Mouse (Mus musculus): ENCODE data around the gene Lix1. TPM values are rescaled to one million over a fixed set of nuclear protein-coding genes. Genes with fewer than 3 reads are reported as not detected.
"Not testable (repeated sequence)": the region's sequence is repeated elsewhere in the genome, so short reads cannot be mapped to it uniquely, and the experiment has no call there.

Gene Lix1
- polyA plus RNA-seq, 1 experiment from 2014 or later: 10.2 TPM

DNA sequence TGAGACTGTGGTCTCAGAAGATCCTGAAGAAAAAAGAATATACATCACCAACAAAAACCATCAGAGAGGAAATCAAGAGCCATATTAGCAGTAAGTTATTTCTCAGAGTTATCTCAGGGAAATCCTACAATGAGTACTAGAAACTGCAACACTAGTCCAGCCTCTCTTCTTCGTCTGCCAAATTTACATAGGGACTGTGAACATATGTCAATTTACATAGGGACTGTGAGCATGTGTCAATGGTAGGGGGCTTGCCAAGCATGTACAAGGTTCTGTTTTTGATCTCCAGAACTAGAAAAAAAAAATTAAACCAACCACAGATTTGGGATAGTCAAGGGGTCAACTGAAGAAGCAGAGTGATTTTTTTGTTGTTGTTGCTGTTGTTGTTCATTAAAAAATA, 48.6 kb downstream of the Lix1 start:
- no peaks in the 10 kb centered on the region for H3K36me3 ChIP-seq (ENCODE audit: control insufficient read depth, insufficient read depth, low read length)
- H3K4me3 ChIP-seq (ENCODE audit: low read depth, low read length): no peak overlapping the region
- H3K9ac ChIP-seq (ENCODE audit: low read depth, low read length): no peak overlapping the region
- no peaks in the 10 kb centered on the region for H3K9me3 ChIP-seq (replicated peaks; ENCODE audit: control insufficient read depth, low read length, poor library complexity, severe bottlenecking)
- ATAC-seq: no peak
- no peak overlapping the region for H3K27ac ChIP-seq (ENCODE audit: low read length)
- H3K4me2 ChIP-seq (ENCODE audit: low read length): no peak overlapping the region
- H3K27me3 ChIP-seq (ENCODE audit: control insufficient read depth, insufficient read depth, low read depth, low read length): no peaks in the 10 kb centered on the region
- WGBS: 59% methylated on average over 1 of the region's 1 CpGs
- H3K4me1 ChIP-seq (ENCODE audit: control insufficient read depth, insufficient read depth, low read length): peaks cover 12% of the 10 kb centered on the region

DNA sequence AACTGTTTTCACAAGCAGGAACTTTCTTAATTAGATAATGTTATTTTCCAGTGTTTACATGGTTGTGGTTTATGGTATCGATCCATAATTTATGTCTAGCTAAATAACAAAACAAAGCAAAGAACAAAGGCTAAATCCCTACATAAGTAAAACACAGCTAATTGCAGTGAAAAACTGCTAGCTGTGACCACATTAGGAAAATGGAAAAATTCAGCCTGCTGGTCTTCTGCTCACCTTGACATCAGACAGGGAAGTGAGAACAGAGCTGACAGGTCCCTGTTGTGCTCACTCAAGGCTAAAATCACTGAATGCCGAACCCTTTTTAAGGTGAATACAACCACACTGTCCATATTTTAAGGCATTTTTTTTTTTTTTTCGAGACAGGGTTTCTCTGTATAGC, 50.1 kb downstream of the Lix1 start:
- H3K27me3 ChIP-seq (ENCODE audit: control insufficient read depth, insufficient read depth, low read depth, low read length): no peaks in the 10 kb centered on the region
- peaks cover 12% of the 10 kb centered on the region for H3K4me1 ChIP-seq (ENCODE audit: control insufficient read depth, insufficient read depth, low read length)
- H3K4me2 ChIP-seq (ENCODE audit: low read length): no peak overlapping the region
- H3K36me3 ChIP-seq (ENCODE audit: control insufficient read depth, insufficient read depth, low read length): no peaks in the 10 kb centered on the region
- no peaks in the 10 kb centered on the region for H3K9me3 ChIP-seq (replicated peaks; ENCODE audit: control insufficient read depth, low read length, poor library complexity, severe bottlenecking)
- no peak for ATAC-seq
- no peak overlapping the region for H3K4me3 ChIP-seq (ENCODE audit: low read depth, low read length)
- H3K27ac ChIP-seq (ENCODE audit: low read length): no peak overlapping the region
- WGBS: 94% methylated on average over 3 of the region's 3 CpGs
- H3K9ac ChIP-seq (ENCODE audit: low read depth, low read length): no peak overlapping the region

DNA sequence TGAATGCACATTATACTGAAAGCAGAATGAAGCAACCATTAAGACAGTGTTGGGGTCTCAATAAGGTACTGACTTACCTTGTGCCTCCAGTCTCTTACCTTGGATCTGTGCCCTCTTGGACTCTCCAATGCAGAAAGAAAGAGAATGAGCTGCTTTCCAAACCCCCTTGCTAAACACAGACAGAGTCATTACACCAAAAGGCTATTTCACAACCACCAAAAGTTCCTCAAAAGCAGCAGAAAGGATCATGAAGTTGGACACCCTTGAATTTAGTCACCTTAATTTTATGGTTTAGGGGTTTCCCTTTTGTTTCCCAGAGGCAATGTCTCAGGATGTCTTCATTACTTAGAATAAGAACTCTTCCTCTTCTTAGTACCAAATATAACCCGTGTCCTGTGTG, 52.1 kb downstream of the Lix1 start:
- ATAC-seq: no peak
- peaks cover 1% of the 10 kb centered on the region for H3K4me1 ChIP-seq (ENCODE audit: control insufficient read depth, insufficient read depth, low read length)
- H3K9ac ChIP-seq (ENCODE audit: low read depth, low read length): no peak overlapping the region
- H3K36me3 ChIP-seq (ENCODE audit: control insufficient read depth, insufficient read depth, low read length): no peaks in the 10 kb centered on the region
- H3K9me3 ChIP-seq (replicated peaks; ENCODE audit: control insufficient read depth, low read length, poor library complexity, severe bottlenecking): no peaks in the 10 kb centered on the region
- no peaks in the 10 kb centered on the region for H3K27me3 ChIP-seq (ENCODE audit: control insufficient read depth, insufficient read depth, low read depth, low read length)
- WGBS: 79% methylated on average over 1 of the region's 1 CpGs
- no peak overlapping the region for H3K27ac ChIP-seq (ENCODE audit: low read length)
- H3K4me2 ChIP-seq (ENCODE audit: low read length): no peak overlapping the region
- no peak overlapping the region for H3K4me3 ChIP-seq (ENCODE audit: low read depth, low read length)

DNA sequence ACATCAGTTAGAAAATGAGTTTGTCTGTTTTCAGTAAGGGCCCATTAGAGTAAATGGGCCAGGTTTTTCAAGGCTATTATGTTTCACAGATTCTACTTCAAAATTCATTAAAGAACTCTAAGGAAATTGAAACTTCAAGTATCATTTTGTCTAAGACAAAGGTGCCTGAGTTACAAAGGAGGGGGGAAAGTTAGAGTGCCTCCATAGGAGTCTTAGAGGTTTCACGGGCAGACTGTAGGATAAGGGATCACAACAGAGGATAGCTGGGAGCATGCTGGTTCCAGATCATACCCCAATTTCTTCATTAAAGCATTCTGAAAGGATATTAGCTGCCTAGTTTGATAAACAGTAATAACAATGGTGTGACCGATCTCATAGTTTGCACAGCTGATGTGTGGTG, 83.3 kb downstream of the Lix1 start:
- no peak overlapping the region for H3K4me2 ChIP-seq (ENCODE audit: low read length)
- no peak for ATAC-seq
- no peaks in the 10 kb centered on the region for H3K9me3 ChIP-seq (replicated peaks; ENCODE audit: control insufficient read depth, low read length, poor library complexity, severe bottlenecking)
- WGBS: 59% methylated on average over 2 of the region's 2 CpGs
- no peaks in the 10 kb centered on the region for H3K4me1 ChIP-seq (ENCODE audit: control insufficient read depth, insufficient read depth, low read length)
- no peak overlapping the region for H3K9ac ChIP-seq (ENCODE audit: low read depth, low read length)
- H3K27me3 ChIP-seq (ENCODE audit: control insufficient read depth, insufficient read depth, low read depth, low read length): no peaks in the 10 kb centered on the region
- H3K27ac ChIP-seq (ENCODE audit: low read length): no peak overlapping the region
- H3K36me3 ChIP-seq (ENCODE audit: control insufficient read depth, insufficient read depth, low read length): no peaks in the 10 kb centered on the region
- no peak overlapping the region for H3K4me3 ChIP-seq (ENCODE audit: low read depth, low read length)

DNA sequence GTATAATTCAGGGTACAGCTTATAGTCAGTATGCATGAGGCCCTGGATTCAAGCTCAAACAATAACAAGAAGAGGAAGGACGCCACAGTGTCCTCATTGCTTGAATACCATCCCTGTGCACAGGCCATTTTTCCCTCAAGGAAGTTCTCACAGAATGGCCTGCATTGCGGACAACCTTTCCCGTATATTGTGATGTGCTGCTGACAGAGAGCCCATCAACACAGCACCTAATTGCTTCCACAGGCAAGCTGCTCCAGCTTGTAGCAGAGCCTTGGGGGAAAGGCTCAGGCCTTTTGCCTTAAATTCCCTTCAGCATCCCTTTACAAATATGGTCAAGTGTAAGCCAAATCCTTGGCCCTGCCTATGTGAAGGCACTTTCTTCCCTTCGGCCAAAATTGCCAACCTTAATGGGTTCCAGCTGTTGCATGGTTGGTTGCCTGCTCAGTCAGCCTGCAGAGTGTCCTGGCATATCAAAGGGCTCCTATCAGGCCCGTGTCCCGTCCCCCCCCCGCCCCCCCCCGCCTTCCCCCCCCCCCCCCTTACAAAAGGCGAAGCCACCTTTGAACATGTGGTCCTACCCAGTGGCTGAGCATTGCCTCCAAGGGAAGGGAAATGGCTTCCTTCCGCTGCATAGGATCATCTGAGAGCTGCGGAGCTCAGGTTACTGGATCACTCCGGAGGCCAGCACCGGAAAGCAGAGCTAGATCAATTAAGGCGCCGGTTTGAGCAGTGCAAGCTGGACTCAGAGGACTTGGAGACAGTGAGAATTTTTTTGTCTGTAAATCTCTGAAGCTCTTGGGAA, 88.5 kb downstream of the Lix1 start:
- no peak overlapping the region for H3K27ac ChIP-seq (ENCODE audit: low read length)
- no peaks in the 10 kb centered on the region for H3K9me3 ChIP-seq (replicated peaks; ENCODE audit: control insufficient read depth, low read length, poor library complexity, severe bottlenecking)
- no peaks in the 10 kb centered on the region for H3K36me3 ChIP-seq (ENCODE audit: control insufficient read depth, insufficient read depth, low read length)
- H3K4me3 ChIP-seq (ENCODE audit: low read depth, low read length): no peak overlapping the region
- H3K9ac ChIP-seq (ENCODE audit: low read depth, low read length): no peak overlapping the region
- H3K4me1 ChIP-seq (ENCODE audit: control insufficient read depth, insufficient read depth, low read length): no peaks in the 10 kb centered on the region
- WGBS: 72% methylated on average over 13 of the region's 15 CpGs
- no peak for ATAC-seq
- no peaks in the 10 kb centered on the region for H3K27me3 ChIP-seq (ENCODE audit: control insufficient read depth, insufficient read depth, low read depth, low read length)
- no peak overlapping the region for H3K4me2 ChIP-seq (ENCODE audit: low read length)

DNA sequence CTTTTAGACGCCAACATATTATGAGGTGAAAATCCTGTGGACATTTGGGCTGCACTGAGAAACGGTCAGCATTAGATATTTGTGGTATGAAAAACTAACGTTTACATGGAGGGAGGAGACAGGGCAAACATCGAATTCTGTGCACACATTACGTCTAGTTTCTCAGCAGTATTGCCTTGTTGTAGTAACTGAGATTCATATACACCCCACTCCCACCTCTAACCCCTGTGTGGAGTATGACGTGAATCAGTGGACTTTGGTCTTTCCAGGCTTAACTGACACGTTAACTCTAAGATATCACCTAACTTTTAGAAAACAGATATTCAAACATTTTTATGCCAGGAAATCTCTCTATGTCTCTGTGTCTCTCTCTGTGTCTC, 89.1 kb downstream of the Lix1 start:
- no peak overlapping the region for H3K4me3 ChIP-seq (ENCODE audit: low read depth, low read length)

DNA sequence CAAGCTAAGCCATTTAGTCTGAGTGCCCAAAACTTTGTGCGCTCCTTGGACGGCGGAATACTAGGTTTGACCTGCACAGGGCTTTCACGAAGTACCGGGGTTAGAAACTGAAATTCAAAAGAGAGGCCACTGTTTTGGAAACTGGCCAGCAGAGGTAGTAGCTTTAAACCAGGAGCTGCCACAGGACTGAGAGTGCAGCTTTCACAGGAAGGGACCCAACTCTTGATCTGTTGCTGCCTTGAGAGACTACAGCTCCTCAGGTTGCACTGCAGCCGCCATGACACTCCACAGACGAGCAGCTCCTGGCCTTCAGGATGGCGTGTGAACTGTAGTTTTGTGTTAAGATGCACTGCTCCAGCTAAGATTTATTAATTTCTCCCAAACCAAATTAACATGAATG, 89.6 kb downstream of the Lix1 start:
- H3K4me3 ChIP-seq (ENCODE audit: low read depth, low read length): no peak overlapping the region
- no peak for ATAC-seq
- H3K4me2 ChIP-seq (ENCODE audit: low read length): no peak overlapping the region
- WGBS: 93% methylated on average over 8 of the region's 8 CpGs
- no peak overlapping the region for H3K27ac ChIP-seq (ENCODE audit: low read length)
- no peaks in the 10 kb centered on the region for H3K4me1 ChIP-seq (ENCODE audit: control insufficient read depth, insufficient read depth, low read length)
- H3K36me3 ChIP-seq (ENCODE audit: control insufficient read depth, insufficient read depth, low read length): no peaks in the 10 kb centered on the region
- no peak overlapping the region for H3K9ac ChIP-seq (ENCODE audit: low read depth, low read length)
- no peaks in the 10 kb centered on the region for H3K9me3 ChIP-seq (replicated peaks; ENCODE audit: control insufficient read depth, low read length, poor library complexity, severe bottlenecking)
- no peaks in the 10 kb centered on the region for H3K27me3 ChIP-seq (ENCODE audit: control insufficient read depth, insufficient read depth, low read depth, low read length)

More for the DNA sequence above, 89.1 kb downstream of the Lix1 start:
- Histone ChIP-seq H3K4me2 (ENCODE audit: low read length) (no peak overlapping the region), H3K36me3 (ENCODE audit: control insufficient read depth, insufficient read depth, low read length) (no peaks in the 10 kb centered on the region), H3K9ac (ENCODE audit: low read depth, low read length) (no peak overlapping the region), H3K9me3 (replicated peaks; ENCODE audit: control insufficient read depth, low read length, poor library complexity, severe bottlenecking) (no peaks in the 10 kb centered on the region), H3K27ac (ENCODE audit: low read length) (no peak overlapping the region), H3K4me1 (ENCODE audit: control insufficient read depth, insufficient read depth, low read length) (no peaks in the 10 kb centered on the region), H3K27me3 (ENCODE audit: control insufficient read depth, insufficient read depth, low read depth, low read length) (no peaks in the 10 kb centered on the region)
- WGBS: 88% methylated on average over 7 of the region's 7 CpGs
- no peak for ATAC-seq

DNA sequence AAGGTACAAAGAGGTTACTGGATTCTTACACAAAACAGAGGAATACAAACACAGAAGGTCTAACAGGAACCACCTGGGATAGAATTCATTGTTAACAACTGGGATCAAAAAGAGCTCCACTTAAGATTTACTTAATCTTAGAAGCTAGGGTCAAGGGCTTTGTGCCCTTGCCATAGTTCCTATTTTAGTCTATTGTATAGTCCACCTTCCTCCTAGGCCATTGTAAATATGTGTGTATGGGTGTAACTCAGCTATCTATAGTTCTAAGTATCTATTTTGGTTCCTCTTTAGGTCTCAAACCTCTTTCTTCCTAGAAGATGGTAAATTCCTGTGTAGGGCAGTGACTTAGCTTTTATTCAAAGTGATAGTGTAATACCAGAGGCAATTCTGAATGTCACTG, 93.8 kb downstream of the Lix1 start:
- not testable (repeated sequence) for H3K4me3 ChIP-seq (ENCODE audit: low read depth, low read length); H3K27ac ChIP-seq (ENCODE audit: low read length); H3K27me3 ChIP-seq (ENCODE audit: control insufficient read depth, insufficient read depth, low read depth, low read length); H3K9me3 ChIP-seq (replicated peaks; ENCODE audit: control insufficient read depth, low read length, poor library complexity, severe bottlenecking); H3K4me1 ChIP-seq (ENCODE audit: control insufficient read depth, insufficient read depth, low read length); H3K9ac ChIP-seq (ENCODE audit: low read depth, low read length); H3K36me3 ChIP-seq (ENCODE audit: control insufficient read depth, insufficient read depth, low read length); ATAC-seq; H3K4me2 ChIP-seq (ENCODE audit: low read length)

DNA sequence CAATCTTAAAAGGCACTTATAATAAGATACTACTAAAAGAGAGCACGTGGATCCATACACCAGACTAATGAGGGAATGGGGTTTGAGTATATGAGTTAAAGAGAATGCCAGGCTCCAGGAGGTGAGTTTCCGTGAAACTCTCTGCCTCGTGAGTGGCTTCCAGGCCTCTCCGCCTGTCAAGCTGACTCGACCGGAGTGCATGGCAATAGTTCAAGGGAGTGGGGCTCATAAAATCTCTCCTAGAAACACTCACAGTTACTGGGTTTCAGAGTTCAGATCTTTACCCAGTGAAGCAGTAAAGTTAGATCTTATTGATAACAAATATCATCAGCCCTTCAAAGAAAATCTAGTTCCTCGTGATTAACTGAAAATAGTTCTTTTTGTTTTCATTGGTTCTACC, 94.3 kb downstream of the Lix1 start:
- Histone ChIP-seq H3K9me3 (replicated peaks; ENCODE audit: control insufficient read depth, low read length, poor library complexity, severe bottlenecking) (no peaks in the 10 kb centered on the region), H3K4me2 (ENCODE audit: low read length) (no peak overlapping the region), H3K27me3 (ENCODE audit: control insufficient read depth, insufficient read depth, low read depth, low read length) (no peaks in the 10 kb centered on the region), H3K27ac (ENCODE audit: low read length) (no peak overlapping the region), H3K4me3 (ENCODE audit: low read depth, low read length) (no peak overlapping the region), H3K4me1 (ENCODE audit: control insufficient read depth, insufficient read depth, low read length) (peaks cover 3% of the 10 kb centered on the region; the same call in 1 of the 2 replicates), H3K9ac (ENCODE audit: low read depth, low read length) (no peak overlapping the region), H3K36me3 (ENCODE audit: control insufficient read depth, insufficient read depth, low read length) (no peaks in the 10 kb centered on the region)
- WGBS: 90% methylated on average over 7 of the region's 7 CpGs
- no peak for ATAC-seq

All from midbrain, embryonic 16.5 days (tissue).